11 mouse cellular contexts compared by ENCODE assay signal in genomic region chr6:77603914-77604313, GRCm38 (mm10).
A peak's percentile ranks its signal among the peaks of the same experiment; 100 is the strongest.
DNase-seq lines count a peak whose midpoint lies in the region; TF ChIP-seq lines count a peak whose summit lies in the region.
"Had no signal": no experiment of that assay in that cellular context is flagged by ENCODE, and none has a peak within 500 bp of the region (broad histone marks: within the 10 kb centered on the region; RNA-seq: fewer than 3 reads in every experiment).

No protein-coding gene starts in this region.

- no peak overlapping the region for H3K4me3 ChIP-seq in layer of hippocampus, adult 2 months
- H3K4me3 ChIP-seq: limb, embryonic 10.5 days had no signal

- no peak for TF ChIP-seq CTCF in layer of hippocampus, adult 2 months (conservative IDR thresholded peaks at IDR 0.05)

- peak; percentile 29 to 53 for DNase-seq in layer of hippocampus, adult 2 months (ENCODE audit: low spot score in 2 of 2)
- DNase-seq in layer of hippocampus, postnatal 25 days (ENCODE audit: extremely low spot score in 1 of 2, low spot score in 1 of 2), result no peak
- DNase-seq in cerebellum, adult 9-11 months, result peak; percentile 23
- peak; percentile 63 to 74 for DNase-seq in kidney, adult 8-10 months
- no peak for DNase-seq in spleen, adult 12 weeks (ENCODE audit: low spot score)
- DNase-seq in thymus, postnatal 14 days, result no peak
- no peak for DNase-seq in adrenal gland, adult 2 months
- DNase-seq: heart, adult 11 months; heart, postnatal 4 days had no signal

- peak overlapping the region; percentile 83 for H3K27ac ChIP-seq in layer of hippocampus, adult 2 months
- H3K27ac ChIP-seq: limb, embryonic 10.5 days; stomach, postnatal 0 days had no signal

Comparison
In these comparisons a context has a peak if more than half of its experiments do, and no peak if none do; other contexts are left out.
1. DNase-seq: peak in layer of hippocampus, adult 2 months (2 of 2), cerebellum, adult 9-11 months (single experiment) and kidney, adult 8-10 months (2 of 2); none in layer of hippocampus, postnatal 25 days (0 of 2), spleen, adult 12 weeks (single experiment), thymus, postnatal 14 days (single experiment) and adrenal gland, adult 2 months (single experiment).